Mouse (Mus musculus) adrenal gland, postnatal 36 days (tissue): ENCODE results near the gene Olfr1216. TPM values are rescaled to one million over a fixed set of nuclear protein-coding genes. Genes with fewer than 3 reads are reported as not detected.

ENCODE experiments used
- DNase-seq, 2 experiments: peaks; one replicate each; pipeline ENCODE4 v3.0.0; 2021; ENCODE audit warnings: mixed read lengths in 1 of 2
- long read RNA-seq, 2 experiments: library from polyadenylated mRNA; stranded (forward); transcript quantifications; one replicate each; pipeline ENCODE4 v2.0.0; 2021; ENCODE audit warnings: borderline sequencing depth in 2 of 2
- total RNA-seq, 2 experiments: library from RNA; stranded (reverse); gene quantifications; 2 replicates each; pipeline ENCODE4 v1.2.3; 2021

The Olfr1216 gene
- not detected for total RNA-seq
- long read RNA-seq, experiment 1: 0 reads
- long read RNA-seq, experiment 2: 0 reads

- DNase-seq: no peak
These were observed at the start of gene Olfr1216 for GRCm38 (mm10) chr2:89018240-89018639. Olfr1216 (minus strand) TSS chr2:89018340.

GRCm38 (mm10) chr2:89061087-89061486, 42.9 kb upstream of the Olfr1216 start, which contains the start of gene Olfr1218:
Olfr1218 (minus strand) TSS chr2:89061187.
- DNase-seq: no peak

- DNase-seq: no peak
These were observed 13.8 kb upstream of the Olfr1216 start, which contains the start of gene Olfr1217 for GRCm38 (mm10) chr2:89031965-89032364. Olfr1217 (minus strand) TSS chr2:89032065.

GRCm38 (mm10) chr2:89021436-89021835, 3.3 kb upstream of the Olfr1216 start:
- peak; percentile 8 to 37 for DNase-seq

- DNase-seq: no peak
These were observed 11.3 kb downstream of the Olfr1216 start, which contains the start of gene Olfr1215 for GRCm38 (mm10) chr2:89006873-89007272. Olfr1215 (minus strand) TSS chr2:89006973.

- DNase-seq: no peak
These were observed 25.6 kb downstream of the Olfr1216 start, which contains the start of gene Olfr1214 for GRCm38 (mm10) chr2:88992553-88992952. Olfr1214 (minus strand) TSS chr2:88992653.

GRCm38 (mm10) chr2:88980181-88980580, 38.0 kb downstream of the Olfr1216 start, which contains the start of gene Gm13762:
Gm13762 (minus strand) TSS chr2:88980281.
- no peak for DNase-seq

Other genes starting within 250 kb of the Olfr1216 start
- gene Olfr1200, start 247.9 kb downstream of the Olfr1216 start, total RNA-seq: not detected
- not detected for gene Olfr1201, start 225.3 kb downstream of the Olfr1216 start, total RNA-seq
- gene Olfr1202, start 203.8 kb downstream of the Olfr1216 start, total RNA-seq: not detected
- gene Olfr1205, start 188.6 kb downstream of the Olfr1216 start, total RNA-seq: not detected
- not detected for gene Olfr1204, start 169.0 kb downstream of the Olfr1216 start, total RNA-seq
- gene Olfr1206, start 155.1 kb downstream of the Olfr1216 start, total RNA-seq: not detected
- not detected for gene Olfr1208, start 116.0 kb downstream of the Olfr1216 start, total RNA-seq
- gene Olfr1209, start 103.2 kb downstream of the Olfr1216 start, total RNA-seq: not detected
- not detected for gene Olfr1211, start 80.2 kb downstream of the Olfr1216 start, total RNA-seq
- gene Olfr1212, start 64.4 kb downstream of the Olfr1216 start, total RNA-seq: not detected
- not detected for gene Gm13762, start 38.1 kb downstream of the Olfr1216 start, total RNA-seq
- gene Olfr1214, start 25.7 kb downstream of the Olfr1216 start, total RNA-seq: not detected
- not detected for gene Olfr1215, start 11.4 kb downstream of the Olfr1216 start, total RNA-seq
- gene Olfr1217, start 13.7 kb upstream of the Olfr1216 start, total RNA-seq: not detected
- not detected for gene Olfr1218, start 42.8 kb upstream of the Olfr1216 start, total RNA-seq
- not detected for gene Olfr1219, start 65.2 kb upstream of the Olfr1216 start, total RNA-seq
- gene Olfr1220, start 88.5 kb upstream of the Olfr1216 start, total RNA-seq: not detected
- gene Olfr1221, start 98.9 kb upstream of the Olfr1216 start, total RNA-seq: not detected
- gene Olfr1222, start 114.7 kb upstream of the Olfr1216 start, total RNA-seq: not detected
- gene Olfr1223, start 133.2 kb upstream of the Olfr1216 start, total RNA-seq: not detected
- not detected for gene Olfr1224-ps1, start 145.8 kb upstream of the Olfr1216 start, total RNA-seq
- gene Olfr1225, start 156.3 kb upstream of the Olfr1216 start, total RNA-seq: not detected
- gene Olfr1226, start 181.7 kb upstream of the Olfr1216 start, total RNA-seq: not detected
- not detected for gene Olfr1228, start 235.7 kb upstream of the Olfr1216 start, total RNA-seq